Mouse (Mus musculus) stomach, postnatal 0 days (tissue): ENCODE measurements around the gene Olfr215. TPM values are rescaled to one million over a fixed set of nuclear protein-coding genes. Genes with fewer than 3 reads are reported as not detected.
"Not testable (repeated sequence)": the region's sequence is repeated elsewhere in the genome, so short reads cannot be mapped to it uniquely, and the experiment has no call there.

Experiments used
- ATAC-seq: fragments of 200-750 bp; cut with Nextera tagmentation; 2 replicates; pipeline ENCODE4 v1.8.0; 2017; ENCODE audit not compliant: low FRiP score, low TSS enrichment
- DNase-seq: peaks from one replicate; pipeline ENCODE4 v3.0.0-alpha.2; 2016; ENCODE audit warnings: low spot score
- H3K27ac ChIP-seq: fragments of 300-500 bp; sonication (generic); replicated peaks from 2 replicates; pipeline ENCODE4 v1.5.1; 2014; ENCODE audit warnings: mild to moderate bottlenecking, control low read depth
- H3K27me3 ChIP-seq: fragments of 300-500 bp; sonication (generic); 2 replicates; pipeline ENCODE4 v1.6.1; 2014; ENCODE audit warnings: low read length; ENCODE audit not compliant: control insufficient read depth, insufficient read depth
- H3K36me3 ChIP-seq: fragments of 300-500 bp; sonication (generic); 2 replicates; pipeline ENCODE4 v1.6.1; 2014; ENCODE audit warnings: low read length, mixed read lengths; ENCODE audit not compliant: control insufficient read depth, insufficient read depth
- H3K4me1 ChIP-seq: fragments of 300-500 bp; sonication (generic); replicated peaks from 2 replicates; pipeline ENCODE4 v1.6.1; 2014; ENCODE audit warnings: antibody characterized with exemption; ENCODE audit not compliant: control insufficient read depth, insufficient read depth
- H3K4me2 ChIP-seq: fragments of 300-500 bp; sonication (generic); replicated peaks from 2 replicates; pipeline ENCODE4 v1.6.1; 2014; ENCODE audit warnings: low read depth, mild to moderate bottlenecking, control low read depth, moderate library complexity
- H3K4me3 ChIP-seq: fragments of 300-500 bp; sonication (generic); 2 replicates; pipeline ENCODE4 v1.5.1; 2014; ENCODE audit warnings: low read depth, low read length, control low read depth
- H3K9ac ChIP-seq: fragments of 300-500 bp; sonication (generic); 2 replicates; pipeline ENCODE4 v1.6.1; 2014; ENCODE audit warnings: mild to moderate bottlenecking, low read length, control low read depth, mixed read lengths
- H3K9me3 ChIP-seq: fragments of 300-500 bp; sonication (generic); 2 replicates; pipeline ENCODE4 v1.6.1; 2016; ENCODE audit warnings: low read length; ENCODE audit not compliant: control insufficient read depth
- CTCF ChIP-seq: IDR thresholded peaks from 2 replicates; pipeline ENCODE4 v1.5.1; 2016; ENCODE audit warnings: antibody characterized with exemption, low read depth, mild to moderate bottlenecking, moderate library complexity
- EP300 ChIP-seq: optimal IDR thresholded peaks from 2 replicates; pipeline ENCODE3; 2016; ENCODE audit warnings: antibody characterized with exemption
- WGBS: fragments of 180-500 bp; shearing (Covaris S2); extraction: QIAGEN DNeasy Blood & Tissue Kit; methylation state at CpG from one replicate; pipeline ENCODE4 v1.1.7; 2014; 5-methylcytosine and 5-hydroxymethylcytosine counted together
- polyA plus RNA-seq: library from polyadenylated mRNA; unstranded; fragments of >200 nt; fragmentation: Nextera tagmentation; extraction: Ambion mirVana; gene quantifications from 2 replicates; pipeline ENCODE4 v1.2.1, GENCODE M21; 2015

The Olfr215 gene
- polyA plus RNA-seq, 1 experiment from 2014 or later, result not detected

- H3K9ac ChIP-seq, result no peak overlapping the region
- H3K4me2 ChIP-seq, result no peak overlapping the region
- H3K4me3 ChIP-seq, result no peak overlapping the region
- no peaks in the 10 kb centered on the region for H3K4me1 ChIP-seq
- no peaks in the 10 kb centered on the region for H3K9me3 ChIP-seq
- no peak for TF ChIP-seq EP300
- TF ChIP-seq CTCF, result no peak
- no peaks in the 10 kb centered on the region for H3K36me3 ChIP-seq
- no peak overlapping the region for H3K27ac ChIP-seq
- H3K27me3 ChIP-seq, result no peaks in the 10 kb centered on the region
- 60% methylated on average over 3 of the region's 3 CpGs for WGBS
- DNase-seq (no peak), ATAC-seq (no peak)
These were observed 29.0 kb downstream of the Olfr215 start for GRCm38 (mm10) chr6:116554952-116555351.

GRCm38 (mm10) chr6:116553935-116554334 lies 30.1 kb downstream of the Olfr215 start, which contains the start of gene Olfr214:
Gene Olfr214, plus strand, starts transcription at chr6:116554235.
- Histone ChIP-seq H3K9me3 (no peaks in the 10 kb centered on the region), H3K27me3 (no peaks in the 10 kb centered on the region), H3K4me1 (no peaks in the 10 kb centered on the region), H3K27ac (no peak within 1 kb of the TSS), H3K36me3 (no peaks in the 10 kb centered on the region), H3K4me3 (no peak within 1 kb of the TSS), H3K9ac (no peak within 1 kb of the TSS), H3K4me2 (no peak within 1 kb of the TSS)
- ATAC-seq, result no peak
- no peak for TF ChIP-seq EP300
- TF ChIP-seq CTCF, result no peak
- 67% methylated on average over 1 of the region's 1 CpGs for WGBS
- no peak for DNase-seq

DNA sequence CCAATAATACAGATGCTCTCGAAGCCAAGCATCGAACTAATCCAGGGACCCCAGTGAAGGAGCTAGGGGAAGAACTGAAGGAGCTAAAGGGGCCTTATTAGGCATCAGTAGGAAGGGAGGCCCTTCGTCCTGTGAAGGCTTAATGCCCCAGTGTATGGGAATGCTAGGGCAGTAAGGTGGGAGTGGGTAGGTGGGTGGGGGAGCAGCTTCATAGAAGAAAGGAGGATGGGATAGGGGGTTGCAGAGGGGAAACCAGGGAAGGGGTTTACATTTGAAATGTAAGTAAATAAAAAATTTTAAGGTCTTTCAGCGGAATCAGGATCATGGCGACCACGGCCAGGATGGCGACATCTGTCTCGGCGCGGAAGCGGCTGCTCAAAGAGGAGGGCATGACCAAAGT lies 33.2 kb downstream of the Olfr215 start, which contains the start of gene Gm5580:
Gene Gm5580, plus strand, starts transcription at position 301 of the 400 bp plus-strand sequence.
- H3K36me3 ChIP-seq, ATAC-seq, H3K27ac ChIP-seq, H3K27me3 ChIP-seq, H3K4me2 ChIP-seq, DNase-seq, H3K4me3 ChIP-seq, H3K9ac ChIP-seq, H3K4me1 ChIP-seq, H3K9me3 ChIP-seq: not testable (repeated sequence)
- WGBS, result 93% methylated on average over 11 of the region's 11 CpGs

DNA sequence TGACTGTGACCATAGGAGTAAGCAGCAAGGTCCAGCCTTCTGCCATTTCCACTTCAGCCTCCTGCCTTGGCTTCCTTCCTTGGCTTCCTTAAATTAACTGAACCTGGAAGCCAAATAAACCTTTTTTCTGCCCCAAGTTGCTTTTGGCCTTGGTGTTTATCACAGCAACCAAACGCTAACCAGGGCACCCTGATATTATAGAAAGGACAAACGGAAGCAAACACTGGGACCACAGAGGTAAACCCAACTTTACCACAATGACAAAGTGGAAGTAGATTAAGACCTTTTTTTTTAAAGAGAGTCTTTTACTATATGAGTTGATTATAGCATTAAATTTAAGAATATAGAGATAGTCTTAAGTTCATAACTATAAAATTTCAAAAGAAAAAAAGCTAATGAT lies 41.5 kb downstream of the Olfr215 start:
- H3K9ac ChIP-seq, result no peak overlapping the region
- ATAC-seq, result no peak
- no peak overlapping the region for H3K27ac ChIP-seq
- H3K4me1 ChIP-seq, result no peaks in the 10 kb centered on the region
- H3K4me3 ChIP-seq, result no peak overlapping the region
- 88% methylated on average over 2 of the region's 2 CpGs for WGBS
- no peak for TF ChIP-seq CTCF
- TF ChIP-seq EP300, result no peak
- H3K27me3 ChIP-seq, result no peaks in the 10 kb centered on the region
- H3K36me3 ChIP-seq, result no peaks in the 10 kb centered on the region
- no peak for DNase-seq
- no peak overlapping the region for H3K4me2 ChIP-seq
- H3K9me3 ChIP-seq, result no peaks in the 10 kb centered on the region

GRCm38 (mm10) chr6:116538156-116538555 lies 45.8 kb downstream of the Olfr215 start, which contains the start of gene Olfr213:
Gene Olfr213, plus strand, starts transcription at chr6:116538456.
- H3K4me1 ChIP-seq, result no peaks in the 10 kb centered on the region
- H3K4me2 ChIP-seq, result no peak within 1 kb of the TSS
- no peak for TF ChIP-seq EP300
- no peak for TF ChIP-seq CTCF
- H3K4me3 ChIP-seq, result no peak within 1 kb of the TSS
- H3K27ac ChIP-seq, result no peak within 1 kb of the TSS
- H3K27me3 ChIP-seq, result no peaks in the 10 kb centered on the region
- no peak within 1 kb of the TSS for H3K9ac ChIP-seq
- DNase-seq, result no peak
- WGBS, result 76% methylated on average over 1 of the region's 1 CpGs
- H3K36me3 ChIP-seq, result no peaks in the 10 kb centered on the region
- ATAC-seq, result no peak
- no peaks in the 10 kb centered on the region for H3K9me3 ChIP-seq

Other genes with a start within 250 kb of the Olfr215 start
- gene March8, start 246.2 kb downstream of the Olfr215 start, polyA plus RNA-seq, result 24.0 and 26.4 TPM in 2 replicates
- gene Alox5, start 123.0 kb downstream of the Olfr215 start, polyA plus RNA-seq, result 0.45 and 1.3 TPM in 2 replicates
- not detected in 2 replicates for gene Olfr211, start 95.1 kb downstream of the Olfr215 start, polyA plus RNA-seq
- gene Olfr212, start 77.7 kb downstream of the Olfr215 start, polyA plus RNA-seq, result not detected in 2 replicates
- gene Olfr213, start 45.7 kb downstream of the Olfr215 start, polyA plus RNA-seq, result not detected in 2 replicates
- gene Gm5580, start 33.1 kb downstream of the Olfr215 start, polyA plus RNA-seq, result 0.36 TPM in 2 replicates
- gene Olfr214, start 30.0 kb downstream of the Olfr215 start, polyA plus RNA-seq, result not detected in 2 replicates
- 52.4 and 54.4 TPM in 2 replicates for gene Zfp422, start 44.8 kb upstream of the Olfr215 start, polyA plus RNA-seq
- gene Depp1, start 66.4 kb upstream of the Olfr215 start, polyA plus RNA-seq, result 31.6 and 37.0 TPM in 2 replicates
- 4.1 and 5.6 TPM in 2 replicates for gene Rassf4, start 89.8 kb upstream of the Olfr215 start, polyA plus RNA-seq
- 0.05 and 0.08 TPM in 2 replicates for gene Tmem72, start 132.7 kb upstream of the Olfr215 start, polyA plus RNA-seq